Mouse (Mus musculus): ENCODE data around the gene Tecpr2. TPM values are rescaled to one million over a fixed set of nuclear protein-coding genes. Genes with fewer than 3 reads are reported as not detected.
A peak's percentile ranks its signal among the peaks of the same experiment; 100 is the strongest.

Gene Tecpr2
- polyA plus RNA-seq, 1 experiment: 6.1 TPM

DNA sequence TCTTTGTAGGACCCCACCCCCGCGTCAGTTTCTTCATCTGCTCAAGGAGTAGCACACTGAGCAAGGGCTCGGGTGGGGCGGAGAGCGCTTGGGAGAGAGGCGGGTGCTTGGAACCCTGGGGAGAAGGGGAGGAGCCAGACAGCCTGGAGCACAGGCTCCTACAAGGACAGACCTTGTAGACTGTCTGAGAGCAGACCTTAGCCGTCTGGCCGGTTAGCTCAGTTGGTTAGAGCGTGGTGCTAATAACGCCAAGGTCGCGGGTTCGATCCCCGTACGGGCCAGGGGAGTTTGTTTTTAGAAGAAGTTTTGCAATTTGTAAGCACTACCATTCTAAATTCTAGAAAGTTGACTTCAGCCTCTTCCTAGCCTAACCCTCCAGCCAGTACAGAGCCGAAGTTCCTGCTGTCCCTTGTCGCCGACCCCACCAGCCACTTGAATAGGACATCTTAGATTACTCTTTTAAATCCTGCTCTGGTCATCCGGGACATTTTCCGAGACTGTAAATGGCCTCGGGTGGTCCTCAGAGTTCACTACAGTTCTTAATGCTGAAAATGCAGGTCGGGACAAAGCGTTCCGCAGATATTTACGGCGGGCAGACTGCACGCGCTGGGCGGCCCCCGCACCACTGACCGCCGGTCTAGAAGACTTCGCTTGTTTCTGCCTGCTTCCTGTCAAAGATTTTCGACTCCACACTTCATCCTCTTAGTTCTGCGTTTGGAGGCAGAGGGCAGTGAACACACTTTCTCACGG, 43.8 kb upstream of the Tecpr2 start:
- peak overlapping the region; percentile 81 for H3K4me3 ChIP-seq (replicated peaks; ENCODE audit: control insufficient read depth, low read depth, low read length)
- WGBS: under 1% methylated on average over 36 of the region's 36 CpGs
- TF ChIP-seq CTCF (IDR thresholded peaks at IDR 0.05; ENCODE audit: control insufficient read depth, insufficient read depth, low read length): no peak
- TF ChIP-seq POLR2A (IDR thresholded peaks at IDR 0.05; ENCODE audit: borderline replicate concordance, control insufficient read depth, low read depth, low read length): no peak
- peak overlapping the region; percentile 50 for H3K27ac ChIP-seq (ENCODE audit: control insufficient read depth, insufficient read depth, low read depth, low read length, poor library complexity)
- no peaks in the 10 kb centered on the region; the same call in 1 of the 2 replicates for H3K4me1 ChIP-seq (ENCODE audit: control insufficient read depth, insufficient read depth, low read length)

DNA sequence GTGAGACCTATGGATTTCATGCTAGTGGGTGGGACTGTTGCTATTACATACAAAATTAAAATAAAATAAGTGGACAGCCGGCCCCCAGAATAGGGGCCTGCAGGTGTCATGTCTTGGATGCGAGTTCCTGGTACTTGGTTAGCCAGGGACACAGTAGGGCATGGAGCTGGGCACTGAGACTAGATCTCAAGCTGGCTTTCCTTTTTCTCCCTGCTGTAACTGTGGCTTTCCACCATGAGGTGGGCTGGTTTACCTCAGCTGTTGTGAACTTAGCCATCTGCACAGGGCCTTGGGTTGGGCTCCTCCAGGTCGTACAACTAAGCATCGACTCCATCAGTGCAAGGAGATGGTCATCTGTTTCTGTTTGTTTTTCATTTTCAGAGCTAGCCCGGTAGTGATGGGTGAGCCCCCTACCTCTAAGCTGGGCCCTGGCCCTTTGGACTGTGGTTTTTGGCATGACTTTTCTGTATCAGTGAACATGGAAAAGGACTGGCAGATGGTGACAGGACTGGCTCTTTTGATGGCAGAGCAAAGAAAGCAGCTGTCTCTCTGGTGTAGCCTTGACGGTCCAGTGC, 42.8 kb upstream of the Tecpr2 start:
- 73% methylated on average over 6 of the region's 6 CpGs for WGBS
- TF ChIP-seq POLR2A (IDR thresholded peaks at IDR 0.05; ENCODE audit: borderline replicate concordance, control insufficient read depth, low read depth, low read length): no peak
- TF ChIP-seq CTCF (IDR thresholded peaks at IDR 0.05; ENCODE audit: control insufficient read depth, insufficient read depth, low read length): no peak
- H3K4me1 ChIP-seq (ENCODE audit: control insufficient read depth, insufficient read depth, low read length): peaks cover 1% of the 10 kb centered on the region; the same call in 1 of the 2 replicates
- no peak overlapping the region for H3K4me3 ChIP-seq (replicated peaks; ENCODE audit: control insufficient read depth, low read depth, low read length)
- H3K27ac ChIP-seq (ENCODE audit: control insufficient read depth, insufficient read depth, low read depth, low read length, poor library complexity): no peak overlapping the region

DNA sequence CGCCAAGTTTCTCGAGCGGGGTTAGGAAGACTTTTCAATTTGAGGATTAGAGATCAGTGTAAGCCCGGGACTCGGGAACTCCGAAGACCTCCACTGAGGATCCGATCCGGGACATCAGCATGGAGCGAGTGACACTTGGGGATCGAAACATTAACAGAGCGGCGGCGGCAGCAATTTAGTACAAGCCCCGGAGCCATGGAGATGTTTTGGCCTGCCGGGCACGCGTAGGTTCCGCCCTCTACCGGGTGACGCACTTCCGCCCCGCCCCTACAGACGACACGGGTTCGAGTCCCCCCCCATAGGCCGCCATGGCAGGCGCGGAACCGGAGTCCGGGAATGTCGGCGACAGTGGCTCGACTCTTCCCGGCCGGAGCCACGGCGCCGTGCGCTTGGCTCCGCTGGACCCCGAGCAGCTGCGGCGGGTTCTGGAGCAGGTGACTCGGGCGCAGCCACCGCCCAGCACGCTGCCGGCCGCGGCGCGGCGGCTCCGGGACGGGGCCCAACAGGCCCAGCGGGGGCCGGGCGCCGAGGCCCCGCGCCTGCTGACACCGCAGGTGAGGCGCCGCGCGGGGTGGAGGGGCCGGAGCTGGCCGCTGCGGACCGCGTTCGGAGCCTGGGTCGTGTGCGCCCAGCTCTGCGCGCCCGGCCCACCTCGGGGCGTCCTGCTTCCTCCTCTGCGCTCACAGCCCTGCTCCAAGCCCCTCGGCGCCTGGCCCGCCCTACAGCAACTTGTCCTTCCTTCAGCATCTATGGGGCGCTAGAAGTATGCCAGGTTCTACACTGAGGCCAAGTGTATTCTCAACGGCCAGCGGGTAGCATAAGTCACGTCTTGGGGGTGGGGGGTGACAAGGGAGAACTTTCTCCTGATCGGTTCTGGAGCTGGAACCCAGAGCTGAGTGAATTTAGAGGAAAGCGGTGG, 38.8 kb upstream of the Tecpr2 start, which contains the start of gene Zfp839:
Gene Zfp839, plus strand, starts transcription at position 244 of the 919 bp plus-strand sequence.
- WGBS: under 1% methylated on average over 89 of the region's 89 CpGs
- peaks cover 1% of the 10 kb centered on the region; the same call in 1 of the 2 replicates for H3K4me1 ChIP-seq (ENCODE audit: control insufficient read depth, insufficient read depth, low read length)
- peak within 1 kb of the TSS; percentile 70 for H3K4me3 ChIP-seq (replicated peaks; ENCODE audit: control insufficient read depth, low read depth, low read length)
- TF ChIP-seq CTCF (IDR thresholded peaks at IDR 0.05; ENCODE audit: control insufficient read depth, insufficient read depth, low read length) (no peak), POLR2A (IDR thresholded peaks at IDR 0.05; ENCODE audit: borderline replicate concordance, control insufficient read depth, low read depth, low read length) (peak; percentile 56; the same call in 1 of the 2 replicates)
- H3K27ac ChIP-seq (ENCODE audit: control insufficient read depth, insufficient read depth, low read depth, low read length, poor library complexity): peak within 1 kb of the TSS; percentile 56; the same call in 1 of the 2 replicates

DNA sequence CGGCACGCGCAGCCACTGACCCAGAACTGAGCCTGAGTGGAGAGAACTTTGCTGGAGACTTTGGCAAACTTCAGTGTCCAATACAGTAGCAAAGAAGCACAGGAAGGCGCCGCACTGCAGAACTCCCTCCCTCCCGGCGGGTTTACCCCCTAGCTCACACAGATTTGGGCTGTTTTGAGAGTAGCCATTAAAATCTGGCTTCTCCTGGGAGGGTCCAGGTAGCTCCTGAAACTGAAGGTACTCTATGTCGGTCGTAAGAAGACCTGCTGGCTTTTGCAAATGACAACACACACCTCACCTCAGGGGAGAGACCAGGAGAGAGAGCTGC, 38.2 kb upstream of the Tecpr2 start:
- H3K4me1 ChIP-seq (ENCODE audit: control insufficient read depth, insufficient read depth, low read length): peaks cover 1% of the 10 kb centered on the region; the same call in 1 of the 2 replicates
- WGBS: 3% methylated on average over 9 of the region's 9 CpGs
- H3K27ac ChIP-seq (ENCODE audit: control insufficient read depth, insufficient read depth, low read depth, low read length, poor library complexity): no peak overlapping the region
- no peak for TF ChIP-seq POLR2A (IDR thresholded peaks at IDR 0.05; ENCODE audit: borderline replicate concordance, control insufficient read depth, low read depth, low read length)
- no peak for TF ChIP-seq CTCF (IDR thresholded peaks at IDR 0.05; ENCODE audit: control insufficient read depth, insufficient read depth, low read length)
- peak overlapping the region; percentile 70 for H3K4me3 ChIP-seq (replicated peaks; ENCODE audit: control insufficient read depth, low read depth, low read length)

DNA sequence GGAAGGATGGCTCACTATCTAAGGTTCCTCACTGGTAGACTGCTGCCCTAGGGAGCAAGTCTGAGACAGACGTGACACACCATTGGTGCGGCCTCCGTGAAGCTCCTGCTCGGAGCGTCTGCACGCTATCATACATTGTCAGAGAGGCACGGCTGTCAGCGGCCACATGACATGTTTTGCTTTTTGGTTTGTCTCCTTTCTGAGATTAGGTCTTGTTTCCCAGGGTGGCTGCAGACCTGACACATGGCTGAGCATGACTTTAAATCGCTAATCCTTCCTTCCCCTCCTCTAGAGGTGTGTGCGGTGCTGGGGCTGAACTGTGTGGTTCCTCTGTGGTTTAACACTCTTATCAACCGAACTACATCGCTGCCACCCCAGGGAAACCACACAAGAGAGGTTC, 37.6 kb upstream of the Tecpr2 start:
- TF ChIP-seq CTCF (IDR thresholded peaks at IDR 0.05; ENCODE audit: control insufficient read depth, insufficient read depth, low read length) (no peak), POLR2A (IDR thresholded peaks at IDR 0.05; ENCODE audit: borderline replicate concordance, control insufficient read depth, low read depth, low read length) (0 out of 2 replicates have a peak, but pooled peaks have one; percentile 29)
- Histone ChIP-seq H3K4me3 (replicated peaks; ENCODE audit: control insufficient read depth, low read depth, low read length) (no peak overlapping the region), H3K27ac (ENCODE audit: control insufficient read depth, insufficient read depth, low read depth, low read length, poor library complexity) (no peak overlapping the region), H3K4me1 (ENCODE audit: control insufficient read depth, insufficient read depth, low read length) (peaks cover 1% of the 10 kb centered on the region; the same call in 1 of the 2 replicates)
- 5% methylated on average over 12 of the region's 12 CpGs for WGBS

DNA sequence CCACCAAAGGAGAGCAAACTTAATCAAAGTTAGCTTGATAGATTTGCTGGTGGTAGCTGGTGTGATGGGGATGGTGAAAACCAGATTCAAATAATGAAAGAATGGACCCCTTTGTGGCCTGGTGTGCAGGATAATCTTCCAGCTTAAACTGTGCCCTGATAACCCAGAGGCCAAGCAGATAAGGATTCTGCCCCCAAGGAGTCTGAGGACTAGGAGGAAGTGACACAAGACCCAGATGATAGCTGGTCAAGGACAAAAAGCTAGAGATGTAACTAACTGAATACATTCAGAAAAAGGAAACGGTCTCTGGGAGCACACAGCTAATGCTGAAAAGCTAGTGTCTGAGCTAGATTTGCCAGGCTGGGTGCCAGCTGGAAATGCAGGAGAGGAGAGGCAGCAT, 37.1 kb upstream of the Tecpr2 start:
- no peak overlapping the region for H3K27ac ChIP-seq (ENCODE audit: control insufficient read depth, insufficient read depth, low read depth, low read length, poor library complexity)
- peaks cover 1% of the 10 kb centered on the region; the same call in 1 of the 2 replicates for H3K4me1 ChIP-seq (ENCODE audit: control insufficient read depth, insufficient read depth, low read length)
- TF ChIP-seq POLR2A (IDR thresholded peaks at IDR 0.05; ENCODE audit: borderline replicate concordance, control insufficient read depth, low read depth, low read length) (no peak), CTCF (IDR thresholded peaks at IDR 0.05; ENCODE audit: control insufficient read depth, insufficient read depth, low read length) (no peak)
- WGBS: 21% methylated on average over 1 of the region's 1 CpGs
- no peak overlapping the region for H3K4me3 ChIP-seq (replicated peaks; ENCODE audit: control insufficient read depth, low read depth, low read length)

DNA sequence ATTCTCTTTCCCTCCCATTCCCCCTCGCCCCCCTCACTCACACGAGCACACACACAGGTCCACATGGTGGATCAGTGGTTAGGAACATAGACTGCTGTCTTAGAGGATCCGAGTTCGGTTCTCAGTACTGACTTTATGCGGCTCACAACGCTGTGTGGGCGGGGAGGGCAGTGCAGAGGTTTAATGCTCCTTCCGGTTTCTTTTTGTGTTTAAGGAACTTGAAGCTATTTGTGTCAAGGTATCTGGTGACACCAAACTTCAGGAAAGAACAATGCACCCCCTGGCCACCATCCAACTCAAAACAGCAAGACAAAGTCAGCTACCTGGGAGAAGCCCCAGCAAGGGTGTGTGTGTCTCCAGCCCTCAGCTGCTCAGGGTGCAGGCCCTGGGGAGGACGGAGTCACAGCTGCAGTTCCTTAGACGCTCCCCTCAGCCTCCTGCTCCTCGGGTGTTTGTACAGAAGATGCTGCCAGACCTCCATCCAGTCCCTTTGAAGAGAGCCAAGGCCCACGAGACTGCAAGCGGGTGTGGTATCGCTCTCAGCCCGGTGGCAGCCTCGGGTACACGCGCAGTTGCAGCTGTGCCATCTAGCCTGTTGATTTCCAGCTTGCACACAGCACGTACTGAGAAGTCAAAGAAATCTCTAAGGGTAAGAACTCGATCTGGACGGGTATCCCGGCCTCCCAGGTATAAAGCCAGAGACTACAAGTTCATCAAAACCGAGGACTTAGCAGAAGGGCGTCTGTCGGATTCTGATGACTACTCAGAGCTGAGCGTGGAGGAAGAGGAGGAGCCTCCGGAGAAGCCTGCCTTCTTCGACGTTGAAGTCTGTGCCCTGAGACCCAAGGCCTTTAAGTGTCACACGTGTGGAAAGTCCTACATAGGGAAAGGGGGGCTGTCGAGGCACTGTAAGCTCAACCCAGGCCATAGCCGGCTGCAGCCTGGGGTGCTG, 34.0 kb upstream of the Tecpr2 start:
- H3K4me3 ChIP-seq (replicated peaks; ENCODE audit: control insufficient read depth, low read depth, low read length): peak overlapping the region; percentile 24
- H3K4me1 ChIP-seq (ENCODE audit: control insufficient read depth, insufficient read depth, low read length): peaks cover 1% of the 10 kb centered on the region; the same call in 1 of the 2 replicates
- no peak for TF ChIP-seq POLR2A (IDR thresholded peaks at IDR 0.05; ENCODE audit: borderline replicate concordance, control insufficient read depth, low read depth, low read length)
- no peak for TF ChIP-seq CTCF (IDR thresholded peaks at IDR 0.05; ENCODE audit: control insufficient read depth, insufficient read depth, low read length)
- WGBS: 58% methylated on average over 32 of the region's 32 CpGs
- 0 out of 2 replicates have a peak overlapping the region, but pooled peaks have one; percentile 17 for H3K27ac ChIP-seq (ENCODE audit: control insufficient read depth, insufficient read depth, low read depth, low read length, poor library complexity)
